Mouse (Mus musculus) neural tube, embryonic 15.5 days (tissue): ENCODE data around the gene 4933407L21Rik. TPM values are rescaled to one million over a fixed set of nuclear protein-coding genes. Genes with fewer than 3 reads are reported as not detected.

Experiments
- ATAC-seq: fragments of 200-750 bp; cut with Nextera tagmentation; 2 replicates; pipeline ENCODE4 v1.8.0; 2017; ENCODE audit warnings: mild to moderate bottlenecking, moderate TSS enrichment, moderate library complexity; ENCODE audit not compliant: low FRiP score
- H3K27ac ChIP-seq: fragments of 300-500 bp; sonication (generic); replicated peaks from 2 replicates; pipeline ENCODE4 v1.5.1; 2015; ENCODE audit warnings: mild to moderate bottlenecking, inconsistent platforms
- H3K27me3 ChIP-seq: fragments of 300-500 bp; sonication (generic); replicated peaks from 2 replicates; pipeline ENCODE4 v1.6.1; 2015; ENCODE audit warnings: inconsistent platforms
- H3K36me3 ChIP-seq: fragments of 300-500 bp; sonication (generic); 2 replicates; pipeline ENCODE4 v1.6.1; 2015; ENCODE audit warnings: inconsistent platforms
- H3K4me1 ChIP-seq: fragments of 300-500 bp; sonication (generic); 2 replicates; pipeline ENCODE4 v1.6.1; 2015; ENCODE audit warnings: inconsistent platforms
- H3K4me2 ChIP-seq: fragments of 300-500 bp; sonication (generic); 2 replicates; pipeline ENCODE4 v1.6.1; 2015; ENCODE audit warnings: inconsistent platforms, mild to moderate bottlenecking, moderate library complexity
- H3K4me3 ChIP-seq: fragments of 300-500 bp; sonication (generic); replicated peaks from 2 replicates; pipeline ENCODE4 v1.5.1; 2015; ENCODE audit warnings: mild to moderate bottlenecking, inconsistent platforms
- H3K9ac ChIP-seq: fragments of 300-500 bp; sonication (generic); replicated peaks from 2 replicates; pipeline ENCODE4 v1.6.1; 2015; ENCODE audit warnings: mild to moderate bottlenecking, inconsistent platforms
- H3K9me3 ChIP-seq: fragments of 300-500 bp; sonication (generic); replicated peaks from 2 replicates; pipeline ENCODE4 v1.6.1; 2016; ENCODE audit warnings: inconsistent platforms
- WGBS: fragments of 180-500 bp; shearing (Covaris S2); methylation state at CpG from one replicate; pipeline ENCODE4 v1.1.7; 2015; ENCODE audit warnings: mixed read lengths; 5-methylcytosine and 5-hydroxymethylcytosine counted together
- polyA plus RNA-seq: library from polyadenylated mRNA; unstranded; fragments of >200 nt; fragmentation: Nextera tagmentation; extraction: Ambion mirVana; gene quantifications from 2 replicates; pipeline ENCODE4 v1.2.1, GENCODE M21; 2015

4933407L21Rik gene
- polyA plus RNA-seq, 1 experiment from 2014 or later: 6.8 TPM

GRCm38 (mm10) chr1:85937323-85937722 is 9.0 kb downstream of the 4933407L21Rik start:
- no peak overlapping the region for H3K4me2 ChIP-seq
- H3K9me3 ChIP-seq: no peaks in the 10 kb centered on the region
- 85% methylated on average over 1 of the region's 1 CpGs for WGBS
- peaks cover 29% of the 10 kb centered on the region for H3K4me1 ChIP-seq
- no peak overlapping the region for H3K4me3 ChIP-seq
- no peak overlapping the region for H3K27ac ChIP-seq
- H3K36me3 ChIP-seq: no peaks in the 10 kb centered on the region
- no peak for ATAC-seq
- no peaks in the 10 kb centered on the region for H3K27me3 ChIP-seq
- no peak overlapping the region for H3K9ac ChIP-seq

GRCm38 (mm10) chr1:85942318-85942717 is 14.0 kb downstream of the 4933407L21Rik start:
- H3K27me3 ChIP-seq: no peaks in the 10 kb centered on the region
- H3K9me3 ChIP-seq: no peaks in the 10 kb centered on the region
- ATAC-seq: no peak
- no peak overlapping the region for H3K9ac ChIP-seq
- no peaks in the 10 kb centered on the region for H3K36me3 ChIP-seq
- no peak overlapping the region for H3K4me2 ChIP-seq
- no peak overlapping the region for H3K4me3 ChIP-seq
- 88% methylated on average over 8 of the region's 8 CpGs for WGBS
- no peak overlapping the region for H3K27ac ChIP-seq
- H3K4me1 ChIP-seq: no peaks in the 10 kb centered on the region

GRCm38 (mm10) chr1:85949085-85949684 is 20.9 kb downstream of the 4933407L21Rik start:
- H3K27me3 ChIP-seq: no peaks in the 10 kb centered on the region
- 84% methylated on average over 2 of the region's 2 CpGs for WGBS
- H3K9me3 ChIP-seq: no peaks in the 10 kb centered on the region

GRCm38 (mm10) chr1:85955150-85955549 is 26.9 kb downstream of the 4933407L21Rik start:
- WGBS: 87% methylated on average over 3 of the region's 3 CpGs
- no peaks in the 10 kb centered on the region for H3K36me3 ChIP-seq
- no peak overlapping the region for H3K27ac ChIP-seq
- ATAC-seq: no peak
- no peak overlapping the region for H3K4me2 ChIP-seq
- H3K9ac ChIP-seq: no peak overlapping the region
- H3K9me3 ChIP-seq: no peaks in the 10 kb centered on the region
- H3K4me3 ChIP-seq: no peak overlapping the region
- H3K27me3 ChIP-seq: no peaks in the 10 kb centered on the region; the same call in 1 of the 2 replicates
- no peaks in the 10 kb centered on the region for H3K4me1 ChIP-seq

More at GRCm38 (mm10) chr1:85949085-85949684, 20.9 kb downstream of the 4933407L21Rik start:
- Histone ChIP-seq H3K36me3 (no peaks in the 10 kb centered on the region), H3K4me1 (no peaks in the 10 kb centered on the region), H3K4me2 (no peak overlapping the region), H3K9ac (no peak overlapping the region), H3K4me3 (no peak overlapping the region), H3K27ac (no peak overlapping the region)
- no peak for ATAC-seq

- H3K4me2 ChIP-seq: no peak overlapping the region
- H3K9ac ChIP-seq: no peak overlapping the region
- no peaks in the 10 kb centered on the region for H3K36me3 ChIP-seq
- 80% methylated on average over 5 of the region's 5 CpGs for WGBS
- no peak for ATAC-seq
- no peaks in the 10 kb centered on the region; the same call in 1 of the 2 replicates for H3K27me3 ChIP-seq
- H3K27ac ChIP-seq: no peak overlapping the region
- H3K4me1 ChIP-seq: no peaks in the 10 kb centered on the region
- no peak overlapping the region for H3K4me3 ChIP-seq
- H3K9me3 ChIP-seq: no peaks in the 10 kb centered on the region
These were observed 29.0 kb downstream of the 4933407L21Rik start for GRCm38 (mm10) chr1:85957290-85957689.

GRCm38 (mm10) chr1:85957942-85958619 is 29.8 kb downstream of the 4933407L21Rik start:
- Histone ChIP-seq H3K9me3 (no peaks in the 10 kb centered on the region), H3K36me3 (no peaks in the 10 kb centered on the region), H3K27me3 (no peaks in the 10 kb centered on the region; the same call in 1 of the 2 replicates), H3K4me1 (no peaks in the 10 kb centered on the region), H3K4me3 (no peak overlapping the region), H3K27ac (no peak overlapping the region), H3K9ac (no peak overlapping the region), H3K4me2 (no peak overlapping the region)
- ATAC-seq: no peak
- WGBS: 47% methylated on average over 9 of the region's 9 CpGs

- no peak for ATAC-seq
- Histone ChIP-seq H3K4me3 (no peak overlapping the region), H3K27ac (no peak overlapping the region), H3K9me3 (no peaks in the 10 kb centered on the region), H3K27me3 (no peaks in the 10 kb centered on the region; the same call in 1 of the 2 replicates), H3K9ac (no peak overlapping the region), H3K4me2 (no peak overlapping the region), H3K4me1 (no peaks in the 10 kb centered on the region), H3K36me3 (no peaks in the 10 kb centered on the region)
- whole genome bisulfite sequencing: 78% methylated on average over 6 of the region's 6 CpGs
These were observed 31.0 kb downstream of the 4933407L21Rik start for GRCm38 (mm10) chr1:85959129-85959888.

- 70% methylated on average over 2 of the region's 2 CpGs for WGBS
- H3K27me3 ChIP-seq: no peaks in the 10 kb centered on the region; the same call in 1 of the 2 replicates
- H3K27ac ChIP-seq: no peak overlapping the region
- H3K9me3 ChIP-seq: no peaks in the 10 kb centered on the region
- no peak overlapping the region for H3K4me2 ChIP-seq
- no peak overlapping the region for H3K9ac ChIP-seq
- no peaks in the 10 kb centered on the region for H3K36me3 ChIP-seq
- no peak for ATAC-seq
- no peaks in the 10 kb centered on the region for H3K4me1 ChIP-seq
- H3K4me3 ChIP-seq: no peak overlapping the region
These were observed 31.6 kb downstream of the 4933407L21Rik start for GRCm38 (mm10) chr1:85959889-85960276.

GRCm38 (mm10) chr1:85960873-85961272 is 32.6 kb downstream of the 4933407L21Rik start, which contains the start of gene Gpr55:
Gene Gpr55, minus strand, starts transcription at chr1:85961007.
- no peaks in the 10 kb centered on the region for H3K9me3 ChIP-seq
- H3K27ac ChIP-seq: no peak within 1 kb of the TSS
- no peak within 1 kb of the TSS for H3K4me2 ChIP-seq
- no peaks in the 10 kb centered on the region for H3K36me3 ChIP-seq
- no peaks in the 10 kb centered on the region for H3K4me1 ChIP-seq
- H3K27me3 ChIP-seq: no peaks in the 10 kb centered on the region; the same call in 1 of the 2 replicates
- no peak within 1 kb of the TSS for H3K4me3 ChIP-seq
- 89% methylated on average over 5 of the region's 5 CpGs for WGBS
- H3K9ac ChIP-seq: no peak within 1 kb of the TSS
- ATAC-seq: no peak

GRCm38 (mm10) chr1:85962081-85962480 is 33.8 kb downstream of the 4933407L21Rik start:
- WGBS: 90% methylated on average over 3 of the region's 3 CpGs
- Histone ChIP-seq H3K9me3 (no peaks in the 10 kb centered on the region), H3K27me3 (no peaks in the 10 kb centered on the region; the same call in 1 of the 2 replicates)

GRCm38 (mm10) chr1:85965856-85966255 is 37.6 kb downstream of the 4933407L21Rik start:
- H3K36me3 ChIP-seq: no peaks in the 10 kb centered on the region
- H3K27me3 ChIP-seq: no peaks in the 10 kb centered on the region
- H3K4me1 ChIP-seq: no peaks in the 10 kb centered on the region
- H3K4me2 ChIP-seq: no peak overlapping the region
- no peak overlapping the region for H3K4me3 ChIP-seq
- no peak for ATAC-seq
- 70% methylated on average over 3 of the region's 3 CpGs for WGBS
- H3K9ac ChIP-seq: no peak overlapping the region
- H3K9me3 ChIP-seq: no peaks in the 10 kb centered on the region
- H3K27ac ChIP-seq: no peak overlapping the region

More at GRCm38 (mm10) chr1:85962081-85962480, 33.8 kb downstream of the 4933407L21Rik start:
- no peaks in the 10 kb centered on the region for H3K4me1 ChIP-seq
- ATAC-seq: no peak
- no peaks in the 10 kb centered on the region for H3K36me3 ChIP-seq
- no peak overlapping the region for H3K4me2 ChIP-seq
- H3K9ac ChIP-seq: no peak overlapping the region
- no peak overlapping the region for H3K27ac ChIP-seq
- no peak overlapping the region for H3K4me3 ChIP-seq
